In the genomic region with DNA sequence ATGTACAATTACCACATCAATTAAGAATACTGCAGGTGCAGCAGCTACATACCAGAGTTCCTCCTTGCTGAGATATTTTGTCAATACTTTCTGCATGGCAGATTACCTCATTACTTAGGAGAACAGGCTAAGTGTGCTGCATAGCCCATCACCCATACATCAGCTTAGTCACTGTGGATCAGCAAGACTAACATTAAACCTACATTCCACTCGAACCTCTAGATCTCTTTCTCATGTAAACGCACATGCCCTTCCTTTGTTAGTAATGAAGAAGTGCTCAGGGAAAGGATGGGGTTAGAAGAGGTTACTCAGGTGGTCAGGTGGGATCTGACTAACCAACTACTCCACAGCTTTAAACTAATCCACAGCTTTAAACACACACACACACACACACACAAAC, we compare ENCODE assay signal across 15 mouse cellular contexts.
"Had no signal": no experiment of that assay in that cellular context is flagged by ENCODE, and none has a peak within 500 bp of the region (broad histone marks: within the 10 kb centered on the region; RNA-seq: fewer than 3 reads in every experiment).

No protein-coding gene starts in this region.

- H3K4me3 ChIP-seq: neural tube, embryonic 13.5 days; neural tube, embryonic 15.5 days; stomach, embryonic 15.5 days had no signal

- H3K4me1 ChIP-seq: neural tube, embryonic 13.5 days; neural tube, embryonic 15.5 days; stomach, embryonic 15.5 days had no signal

- DNase-seq: right cerebral cortex, adult 18-20 months; right cerebral cortex, postnatal 14 days; right cerebral cortex, postnatal 25 days; right cerebral cortex, postnatal 4 days; spleen, adult 18-20 months; thymus, adult 18-20 months; thymus, adult 2 months; thymus, postnatal 14 days; thymus, postnatal 25 days; thymus, postnatal 36 days; thymus, postnatal 4 days had no signal

- H3K36me3 ChIP-seq: neural tube, embryonic 13.5 days; neural tube, embryonic 15.5 days; stomach, embryonic 15.5 days had no signal

- H3K27ac ChIP-seq: neural tube, embryonic 13.5 days; neural tube, embryonic 15.5 days; stomach, embryonic 15.5 days; stomach, postnatal 0 days had no signal

- H3K9me3 ChIP-seq: neural tube, embryonic 15.5 days; stomach, embryonic 15.5 days had no signal

- H3K9ac ChIP-seq: neural tube, embryonic 13.5 days; neural tube, embryonic 15.5 days; stomach, embryonic 15.5 days had no signal
